Mouse (Mus musculus) hindbrain, postnatal 0 days (tissue): ENCODE measurements around the gene Rasal1. TPM values are rescaled to one million over a fixed set of nuclear protein-coding genes. Genes with fewer than 3 reads are reported as not detected.

Experiments
- ATAC-seq: fragments of 200-750 bp; cut with Nextera tagmentation; 2 replicates; pipeline ENCODE4 v1.8.0; 2017; ENCODE audit warnings: mild to moderate bottlenecking, moderate TSS enrichment, moderate library complexity
- DNase-seq: peaks from one replicate; pipeline ENCODE4 v3.0.0-alpha.2; 2015; ENCODE audit warnings: low spot score
- H3K27ac ChIP-seq: fragments of 300-500 bp; sonication (generic); 2 replicates; pipeline ENCODE4 v1.5.1; 2014; ENCODE audit warnings: mild to moderate bottlenecking
- H3K27me3 ChIP-seq: fragments of 300-500 bp; sonication (generic); 2 replicates; pipeline ENCODE4 v1.6.1; 2014; ENCODE audit warnings: low read length, mixed read lengths; ENCODE audit not compliant: insufficient read depth
- H3K36me3 ChIP-seq: fragments of 300-500 bp; sonication (generic); 2 replicates; pipeline ENCODE4 v1.6.1; 2014; ENCODE audit warnings: low read length, mixed read lengths; ENCODE audit not compliant: insufficient read depth
- H3K4me1 ChIP-seq: fragments of 300-500 bp; sonication (generic); 2 replicates; pipeline ENCODE4 v1.6.1; 2014; ENCODE audit warnings: antibody characterized with exemption, low read length, mixed read lengths; ENCODE audit not compliant: insufficient read depth
- H3K4me2 ChIP-seq: fragments of 300-500 bp; sonication (generic); 2 replicates; pipeline ENCODE4 v1.6.1; 2014; ENCODE audit warnings: low read depth, mild to moderate bottlenecking, low read length, moderate library complexity, mixed read lengths
- H3K4me3 ChIP-seq: fragments of 300-500 bp; sonication (generic); 2 replicates; pipeline ENCODE4 v1.5.1; 2014; ENCODE audit warnings: low read length
- H3K9ac ChIP-seq: fragments of 300-500 bp; sonication (generic); replicated peaks from 2 replicates; pipeline ENCODE4 v1.6.1; 2014; ENCODE audit warnings: mild to moderate bottlenecking, low read length, moderate library complexity, mixed read lengths
- H3K9me3 ChIP-seq: fragments of 300-500 bp; sonication (generic); 2 replicates; pipeline ENCODE4 v1.6.1; 2016; ENCODE audit warnings: low read length, mixed read lengths
- CTCF ChIP-seq: IDR thresholded peaks from 2 replicates; pipeline ENCODE4 v1.5.1; 2016; ENCODE audit warnings: antibody characterized with exemption, control low read depth, low read depth
- WGBS: fragments of 180-500 bp; shearing (Covaris S2); extraction: QIAGEN DNeasy Blood & Tissue Kit; methylation state at CpG from one replicate; pipeline ENCODE4 v1.1.7; 2014; 5-methylcytosine and 5-hydroxymethylcytosine counted together
- polyA plus RNA-seq: library from polyadenylated mRNA; unstranded; fragments of >200 nt; fragmentation: Nextera tagmentation; extraction: Ambion mirVana; gene quantifications from 2 replicates; pipeline ENCODE4 v1.2.1, GENCODE M21; 2015
- total RNA-seq: library from RNA; depleted of rRNA; stranded (reverse); fragments of >200 nt; gene quantifications from 2 replicates; pipeline ENCODE4 v1.2.3, GENCODE M21; 2014

The Rasal1 gene
- total and polyA plus RNA-seq, 2 experiments from 2014 or later, result 4.7 to 8.2 TPM

- peaks cover 13% of the 10 kb centered on the region for H3K4me1 ChIP-seq
- peak overlapping the region; percentile 28 for H3K9ac ChIP-seq
- H3K4me2 ChIP-seq, result peak overlapping the region; percentile 50
- peak; percentile 87 for ATAC-seq
- no peaks in the 10 kb centered on the region for H3K27me3 ChIP-seq
- H3K4me3 ChIP-seq, result 0 out of 2 replicates have a peak overlapping the region, but pooled peaks have one; percentile 8
- WGBS, result 1% methylated on average over 24 of the region's 24 CpGs
- peak overlapping the region; percentile 86 for H3K27ac ChIP-seq
- H3K9me3 ChIP-seq, result no peaks in the 10 kb centered on the region
- no peaks in the 10 kb centered on the region for H3K36me3 ChIP-seq
- DNase-seq, result peak; percentile 99
- TF ChIP-seq CTCF, result peak; percentile 78
Measured at GRCm38 (mm10) chr5:120679676-120680555, 31.3 kb downstream of the Rasal1 start.

GRCm38 (mm10) chr5:120680918-120681317, 32.3 kb downstream of the Rasal1 start:
- no peak overlapping the region for H3K4me2 ChIP-seq
- H3K9ac ChIP-seq, result peak overlapping the region; percentile 28; the same call in 1 of the 2 replicates
- H3K4me3 ChIP-seq, result no peak overlapping the region
- no peak for ATAC-seq
- H3K4me1 ChIP-seq, result peaks cover 13% of the 10 kb centered on the region
- no peak for TF ChIP-seq CTCF
- peak overlapping the region; percentile 86 for H3K27ac ChIP-seq
- peak; percentile 53 for DNase-seq
- no peaks in the 10 kb centered on the region for H3K36me3 ChIP-seq
- WGBS, result 74% methylated on average over 18 of the region's 18 CpGs
- H3K27me3 ChIP-seq, result no peaks in the 10 kb centered on the region
- no peaks in the 10 kb centered on the region for H3K9me3 ChIP-seq

GRCm38 (mm10) chr5:120682982-120683771, 34.6 kb downstream of the Rasal1 start:
- no peak for TF ChIP-seq CTCF
- H3K36me3 ChIP-seq, result peaks cover 8% of the 10 kb centered on the region
- ATAC-seq (no peak), DNase-seq (no peak)
- no peak overlapping the region for H3K9ac ChIP-seq
- H3K27me3 ChIP-seq, result no peaks in the 10 kb centered on the region
- H3K4me1 ChIP-seq, result peaks cover 13% of the 10 kb centered on the region
- H3K27ac ChIP-seq, result no peak overlapping the region
- H3K4me2 ChIP-seq, result no peak overlapping the region
- WGBS, result 17% methylated on average over 24 of the region's 24 CpGs
- no peaks in the 10 kb centered on the region for H3K9me3 ChIP-seq
- H3K4me3 ChIP-seq, result no peak overlapping the region

- Histone ChIP-seq H3K27me3 (no peaks in the 10 kb centered on the region), H3K4me2 (no peak overlapping the region), H3K27ac (no peak overlapping the region), H3K9ac (no peak overlapping the region), H3K36me3 (peaks cover 12% of the 10 kb centered on the region), H3K4me3 (no peak overlapping the region), H3K9me3 (no peaks in the 10 kb centered on the region), H3K4me1 (peaks cover 3% of the 10 kb centered on the region; the same call in 1 of the 2 replicates)
- TF ChIP-seq CTCF, result no peak
- WGBS, result 81% methylated on average over 8 of the region's 8 CpGs
- DNase-seq (no peak), ATAC-seq (no peak)
Measured at GRCm38 (mm10) chr5:120685678-120686077, 37.1 kb downstream of the Rasal1 start.

GRCm38 (mm10) chr5:120686749-120687483, 38.3 kb downstream of the Rasal1 start:
- 80% methylated on average over 6 of the region's 6 CpGs for WGBS
- Histone ChIP-seq H3K27me3 (no peaks in the 10 kb centered on the region), H3K4me1 (no peaks in the 10 kb centered on the region), H3K9me3 (no peaks in the 10 kb centered on the region), H3K4me3 (no peak overlapping the region), H3K27ac (no peak overlapping the region), H3K9ac (no peak overlapping the region), H3K36me3 (peaks cover 12% of the 10 kb centered on the region), H3K4me2 (no peak overlapping the region)
- TF ChIP-seq CTCF, result no peak
- ATAC-seq (no peak), DNase-seq (no peak)

- Histone ChIP-seq H3K4me1 (no peaks in the 10 kb centered on the region), H3K9me3 (no peaks in the 10 kb centered on the region), H3K9ac (no peak overlapping the region), H3K4me3 (no peak overlapping the region), H3K4me2 (no peak overlapping the region), H3K27ac (no peak overlapping the region), H3K27me3 (no peaks in the 10 kb centered on the region), H3K36me3 (peaks cover 16% of the 10 kb centered on the region)
- 85% methylated on average over 3 of the region's 3 CpGs for WGBS
- no peak for TF ChIP-seq CTCF
- DNase-seq, result no peak
- ATAC-seq, result no peak
Measured at GRCm38 (mm10) chr5:120687484-120687851, 38.9 kb downstream of the Rasal1 start.
